Mouse (Mus musculus) neural tube, embryonic 11.5 days (tissue): ENCODE measurements around the gene Rasgrf2. TPM values are rescaled to one million over a fixed set of nuclear protein-coding genes. Genes with fewer than 3 reads are reported as not detected.

Source experiments
- ATAC-seq: fragments of 200-750 bp; cut with Nextera tagmentation; 2 replicates; pipeline ENCODE4 v1.8.0; 2017; ENCODE audit warnings: moderate number of reproducible peaks, mild to moderate bottlenecking, moderate TSS enrichment, moderate library complexity; ENCODE audit not compliant: insufficient read depth, low FRiP score, low TSS enrichment
- DNase-seq: peaks from one replicate; pipeline ENCODE4 v3.0.0-alpha.2; 2015; ENCODE audit warnings: low spot score
- H3K27ac ChIP-seq: fragments of 300-500 bp; sonication (generic); 2 replicates; pipeline ENCODE4 v1.5.1; 2014; ENCODE audit warnings: low read depth, mild to moderate bottlenecking, low read length
- H3K27me3 ChIP-seq: fragments of 300-500 bp; sonication (generic); 2 replicates; pipeline ENCODE4 v1.6.1; 2014; ENCODE audit warnings: mild to moderate bottlenecking, low read length, mixed read lengths; ENCODE audit not compliant: control insufficient read depth, insufficient read depth
- H3K36me3 ChIP-seq: fragments of 300-500 bp; sonication (generic); 2 replicates; pipeline ENCODE4 v1.6.1; 2014; ENCODE audit warnings: mild to moderate bottlenecking, low read length, moderate library complexity, mixed read lengths; ENCODE audit not compliant: control insufficient read depth, insufficient read depth
- H3K4me1 ChIP-seq: fragments of 300-500 bp; sonication (generic); 2 replicates; pipeline ENCODE4 v1.6.1; 2014; ENCODE audit warnings: low read length, mixed read lengths; ENCODE audit not compliant: control insufficient read depth, insufficient read depth
- H3K4me2 ChIP-seq: fragments of 300-500 bp; sonication (generic); 2 replicates; pipeline ENCODE4 v1.6.1; 2014; ENCODE audit warnings: low read depth, mild to moderate bottlenecking, moderate library complexity
- H3K4me3 ChIP-seq: fragments of 300-500 bp; sonication (generic); 2 replicates; pipeline ENCODE4 v1.5.1; 2014; ENCODE audit warnings: low read depth, low read length
- H3K9ac ChIP-seq: fragments of 300-500 bp; sonication (generic); 2 replicates; pipeline ENCODE4 v1.6.1; 2014; ENCODE audit warnings: mild to moderate bottlenecking, low read length
- H3K9me3 ChIP-seq: fragments of 300-500 bp; sonication (generic); 2 replicates; pipeline ENCODE4 v1.6.1; 2016; ENCODE audit warnings: low read length; ENCODE audit not compliant: control insufficient read depth
- WGBS: fragments of 180-500 bp; shearing (Covaris S2); extraction: QIAGEN DNeasy Blood & Tissue Kit; methylation state at CpG from one replicate; pipeline ENCODE4 v1.1.7; 2014; 5-methylcytosine and 5-hydroxymethylcytosine counted together
- polyA plus RNA-seq: library from polyadenylated mRNA; unstranded; fragments of >200 nt; fragmentation: Nextera tagmentation; extraction: Ambion mirVana; gene quantifications from 2 replicates; pipeline ENCODE4 v1.2.1, GENCODE M21; 2014

Rasgrf2 gene
- polyA plus RNA-seq, 1 experiment from 2014 or later: 0.04 TPM

DNA sequence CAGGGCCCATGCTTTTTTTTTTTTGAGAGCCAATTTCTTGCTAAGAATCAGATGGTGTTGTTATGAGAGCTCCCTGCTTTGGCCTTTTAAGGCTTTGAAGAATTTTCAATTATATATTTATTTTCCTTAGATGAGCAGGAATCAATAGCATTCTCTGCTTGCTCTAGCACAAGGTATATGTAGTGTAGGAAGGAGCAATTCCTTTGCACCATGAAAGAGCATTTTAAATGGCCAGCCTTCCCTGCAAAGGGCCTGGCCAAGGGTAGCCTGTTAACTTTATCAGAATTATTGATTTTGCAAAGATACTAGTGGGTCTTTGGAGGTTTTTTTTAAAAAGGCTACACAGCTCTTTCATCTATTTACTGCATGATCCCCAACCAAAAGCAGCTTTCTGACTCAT is 146.4 kb downstream of the Rasgrf2 start:
- no peak overlapping the region for H3K4me2 ChIP-seq

DNA sequence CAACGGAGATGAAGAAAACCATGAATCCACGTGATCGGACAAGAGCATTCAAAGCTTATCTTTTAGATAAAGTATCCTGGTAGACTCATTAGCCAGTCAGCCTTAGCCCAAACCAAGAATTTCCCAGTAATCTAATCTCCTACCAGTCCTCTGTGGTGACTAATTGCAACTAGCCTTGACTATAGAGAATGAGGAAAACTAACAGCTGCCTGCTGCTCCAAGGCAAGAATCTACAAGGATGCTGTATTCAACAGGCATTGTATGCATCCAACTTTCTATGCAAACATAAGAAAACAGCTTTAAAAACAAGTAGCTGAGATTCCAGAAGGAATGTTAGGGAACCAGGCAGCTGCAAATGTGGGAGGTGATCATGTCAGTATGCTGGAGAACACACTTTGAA is 149.4 kb downstream of the Rasgrf2 start:
- Histone ChIP-seq H3K27ac (no peak overlapping the region), H3K4me1 (no peaks in the 10 kb centered on the region), H3K4me3 (no peak overlapping the region), H3K9ac (no peak overlapping the region), H3K9me3 (no peaks in the 10 kb centered on the region), H3K36me3 (no peaks in the 10 kb centered on the region), H3K27me3 (no peaks in the 10 kb centered on the region), H3K4me2 (no peak overlapping the region)
- WGBS: 95% methylated on average over 3 of the region's 3 CpGs
- DNase-seq (no peak), ATAC-seq (no peak)

More for the DNA sequence above, 146.4 kb downstream of the Rasgrf2 start:
- Histone ChIP-seq H3K36me3 (no peaks in the 10 kb centered on the region), H3K27ac (no peak overlapping the region), H3K4me1 (no peaks in the 10 kb centered on the region), H3K27me3 (no peaks in the 10 kb centered on the region), H3K9ac (no peak overlapping the region), H3K4me3 (no peak overlapping the region), H3K9me3 (no peaks in the 10 kb centered on the region)
- ATAC-seq: no peak
- DNase-seq: no peak

DNA sequence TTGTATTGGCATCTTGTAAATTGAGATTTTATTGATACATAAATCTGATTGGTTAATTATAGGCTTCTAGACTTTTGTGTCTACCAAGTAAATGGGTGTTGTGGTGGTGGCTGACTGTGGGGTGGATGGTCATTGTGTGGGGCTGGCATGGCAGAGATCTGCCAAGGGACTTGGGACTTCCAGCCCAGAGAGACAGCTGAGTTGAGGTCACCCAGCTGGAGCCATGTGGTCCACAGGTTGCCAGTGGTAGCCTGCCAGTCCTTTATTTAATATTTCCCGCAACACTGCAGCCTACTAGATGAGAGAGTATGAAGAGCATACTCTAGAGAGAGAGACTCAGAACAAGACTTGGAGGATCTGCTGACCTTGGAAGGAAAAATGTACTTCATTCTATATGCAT is 150.0 kb downstream of the Rasgrf2 start:
- Histone ChIP-seq H3K9ac (no peak overlapping the region), H3K9me3 (no peaks in the 10 kb centered on the region), H3K27me3 (no peaks in the 10 kb centered on the region), H3K4me2 (no peak overlapping the region), H3K27ac (no peak overlapping the region), H3K4me1 (no peaks in the 10 kb centered on the region), H3K4me3 (no peak overlapping the region), H3K36me3 (no peaks in the 10 kb centered on the region)
- DNase-seq: no peak
- ATAC-seq: no peak
- WGBS: 86% methylated on average over 1 of the region's 1 CpGs

DNA sequence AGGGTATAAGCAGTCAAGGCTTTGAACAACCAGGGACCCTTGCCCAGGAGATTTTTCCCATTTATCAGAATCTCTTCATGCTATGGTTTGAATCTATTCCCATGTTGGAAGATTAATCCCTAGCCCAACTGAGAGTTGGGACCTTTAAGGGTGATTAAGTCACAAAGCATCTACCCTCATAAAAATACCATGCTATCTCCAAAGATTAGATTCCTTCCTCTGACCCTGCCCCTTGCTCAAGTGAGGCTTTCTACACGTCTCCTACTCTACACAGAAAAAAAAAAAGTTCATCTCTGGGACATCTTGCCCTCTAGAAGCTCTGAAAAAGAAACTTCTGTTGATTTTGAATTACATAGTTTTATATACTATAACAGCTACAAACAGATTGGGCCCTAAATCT is 154.5 kb downstream of the Rasgrf2 start:
- 83% methylated on average over 1 of the region's 1 CpGs for WGBS
- H3K36me3 ChIP-seq: no peaks in the 10 kb centered on the region
- no peaks in the 10 kb centered on the region for H3K4me1 ChIP-seq
- no peak for DNase-seq
- no peak overlapping the region for H3K9ac ChIP-seq
- H3K4me2 ChIP-seq: no peak overlapping the region
- H3K27me3 ChIP-seq: no peaks in the 10 kb centered on the region
- H3K9me3 ChIP-seq: no peaks in the 10 kb centered on the region
- no peak overlapping the region for H3K27ac ChIP-seq
- ATAC-seq: no peak
- no peak overlapping the region for H3K4me3 ChIP-seq

DNA sequence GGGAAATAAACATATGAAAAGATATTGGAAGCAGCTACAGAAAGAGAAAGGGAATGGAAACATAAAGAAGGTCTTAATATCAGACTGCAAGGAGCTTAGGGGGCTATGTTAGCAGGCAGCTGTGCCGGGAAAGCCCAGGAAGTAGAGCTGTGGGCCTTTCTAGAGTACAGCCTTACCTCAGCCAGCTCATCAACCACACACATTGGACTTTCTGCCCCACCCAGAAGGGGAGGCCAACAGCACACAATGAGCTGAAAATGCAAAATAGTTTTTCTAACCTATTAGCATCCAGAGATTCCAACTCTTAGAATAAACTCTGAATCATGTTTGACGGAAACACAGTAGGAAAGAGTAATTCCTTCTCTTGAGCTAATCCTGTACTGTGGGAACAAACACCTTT is 154.9 kb downstream of the Rasgrf2 start:
- Histone ChIP-seq H3K4me1 (no peaks in the 10 kb centered on the region), H3K9me3 (no peaks in the 10 kb centered on the region), H3K36me3 (no peaks in the 10 kb centered on the region), H3K27me3 (no peaks in the 10 kb centered on the region), H3K9ac (no peak overlapping the region), H3K27ac (no peak overlapping the region), H3K4me2 (no peak overlapping the region), H3K4me3 (no peak overlapping the region)
- 94% methylated on average over 2 of the region's 2 CpGs for WGBS
- DNase-seq: no peak
- ATAC-seq: no peak

DNA sequence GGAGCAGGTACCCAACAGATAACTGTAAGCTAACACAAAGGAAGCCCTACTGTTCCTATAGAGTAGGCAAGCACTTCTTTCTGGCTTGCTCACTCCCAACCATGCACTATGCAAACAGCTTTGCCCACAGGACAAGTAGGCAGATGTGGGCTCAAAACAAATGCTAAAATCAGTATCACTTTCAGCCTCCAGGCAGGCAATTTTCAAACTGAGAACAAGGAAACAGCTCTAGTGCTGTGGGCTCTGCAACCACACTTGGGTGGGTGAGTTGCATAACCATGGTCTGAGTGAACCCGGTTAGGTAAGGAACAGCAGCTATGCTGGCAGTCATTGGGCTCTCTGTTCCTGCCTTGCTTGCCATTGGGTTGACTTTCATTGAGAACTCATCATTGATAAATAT is 157.3 kb downstream of the Rasgrf2 start:
- Histone ChIP-seq H3K4me3 (no peak overlapping the region), H3K9ac (no peak overlapping the region), H3K4me1 (no peaks in the 10 kb centered on the region), H3K36me3 (no peaks in the 10 kb centered on the region), H3K4me2 (no peak overlapping the region), H3K27ac (no peak overlapping the region), H3K27me3 (no peaks in the 10 kb centered on the region), H3K9me3 (no peaks in the 10 kb centered on the region)
- 93% methylated on average over 1 of the region's 1 CpGs for WGBS
- ATAC-seq: no peak
- no peak for DNase-seq

DNA sequence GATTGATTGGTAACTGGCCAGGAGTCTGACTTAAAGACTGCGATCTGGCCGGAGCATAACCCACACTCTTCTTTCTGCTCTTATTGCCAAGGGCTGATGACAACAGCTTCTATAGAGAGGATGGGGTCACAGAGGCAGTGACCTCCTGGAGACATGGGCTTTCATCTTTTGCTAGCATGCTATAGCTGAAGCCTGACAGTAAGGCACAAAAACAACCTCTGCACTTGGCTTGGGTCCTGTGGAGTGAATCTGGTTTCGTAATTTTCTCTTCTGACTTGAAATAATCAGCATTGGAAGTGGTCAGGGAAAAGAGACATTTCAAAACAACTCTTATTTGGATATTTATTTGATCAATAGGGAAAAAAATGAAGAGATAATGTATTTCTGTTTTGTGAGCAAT is 160.2 kb downstream of the Rasgrf2 start:
- ATAC-seq: no peak
- no peaks in the 10 kb centered on the region for H3K4me1 ChIP-seq
- no peaks in the 10 kb centered on the region for H3K27me3 ChIP-seq
- H3K4me3 ChIP-seq: no peak overlapping the region
- no peaks in the 10 kb centered on the region for H3K36me3 ChIP-seq
- no peak overlapping the region for H3K4me2 ChIP-seq
- H3K9ac ChIP-seq: no peak overlapping the region
- H3K9me3 ChIP-seq: no peaks in the 10 kb centered on the region
- 83% methylated on average over 3 of the region's 3 CpGs for WGBS
- no peak overlapping the region for H3K27ac ChIP-seq
- no peak for DNase-seq

DNA sequence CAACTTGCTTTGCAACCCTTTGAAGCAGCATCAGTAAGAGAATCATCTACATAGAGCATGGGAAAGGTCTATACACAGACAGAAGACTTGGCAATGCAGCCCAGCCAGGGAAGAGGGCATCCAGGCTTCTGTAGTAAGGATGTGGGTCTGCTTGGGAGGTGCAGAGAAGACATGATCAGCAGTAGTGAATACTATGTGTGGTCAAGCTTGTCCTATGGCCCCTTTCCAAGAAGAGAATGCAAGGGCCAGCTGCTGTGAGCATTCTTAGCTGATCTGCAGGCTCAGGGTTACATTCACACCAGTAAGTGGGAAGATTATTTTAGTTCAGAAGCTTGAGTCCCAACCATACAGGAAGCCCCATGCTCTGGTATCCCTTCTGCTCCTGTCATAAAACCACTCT is 175.0 kb downstream of the Rasgrf2 start:
- Histone ChIP-seq H3K4me1 (no peaks in the 10 kb centered on the region), H3K36me3 (no peaks in the 10 kb centered on the region), H3K27ac (no peak overlapping the region), H3K9me3 (no peaks in the 10 kb centered on the region), H3K9ac (no peak overlapping the region), H3K4me3 (no peak overlapping the region), H3K27me3 (no peaks in the 10 kb centered on the region), H3K4me2 (no peak overlapping the region)
- no peak for ATAC-seq
- DNase-seq: no peak

DNA sequence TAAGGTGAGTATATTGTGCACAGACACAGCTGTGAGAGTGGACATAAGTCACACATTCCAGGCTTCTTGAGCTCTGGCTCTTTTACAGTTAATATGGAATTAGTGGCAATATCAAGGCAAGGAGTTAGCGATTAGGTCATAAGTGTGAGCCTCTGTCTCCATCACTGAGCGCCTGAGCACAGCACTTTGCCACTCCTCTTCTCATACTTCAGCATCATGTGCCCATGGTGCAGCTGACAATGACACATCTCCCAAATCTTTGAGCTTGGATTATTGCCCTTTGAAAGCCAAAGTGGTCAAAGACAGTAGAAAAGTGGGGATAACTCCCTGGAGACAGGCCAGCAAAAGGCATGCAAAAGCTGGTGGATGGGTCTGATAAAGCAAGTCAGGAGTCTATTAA is 175.8 kb downstream of the Rasgrf2 start:
- H3K36me3 ChIP-seq: no peaks in the 10 kb centered on the region
- no peaks in the 10 kb centered on the region for H3K9me3 ChIP-seq
- DNase-seq (no peak), ATAC-seq (no peak)
- H3K4me3 ChIP-seq: no peak overlapping the region
- 89% methylated on average over 2 of the region's 2 CpGs for WGBS
- H3K9ac ChIP-seq: no peak overlapping the region
- H3K27me3 ChIP-seq: no peaks in the 10 kb centered on the region
- H3K4me1 ChIP-seq: no peaks in the 10 kb centered on the region
- H3K27ac ChIP-seq: no peak overlapping the region
- H3K4me2 ChIP-seq: no peak overlapping the region
